Mouse (Mus musculus) kidney, postnatal 4 days (tissue): ENCODE data around the gene Naip2.

Experiments
- DNase-seq, 2 experiments: peaks; one replicate each; pipeline ENCODE4 v3.0.0; 2021; ENCODE audit warnings: mixed read lengths in 2 of 2

The Naip2 gene

GRCm38 (mm10) chr13:100107652-100108472 lies 94.0 kb downstream of the Naip2 start, which contains the start of gene Serf1:
Serf1 (plus strand) TSS chr13:100108012.
- DNase-seq, result peak; percentile 90 to 94

- peak; percentile 97 for DNase-seq
These were observed 98.1 kb downstream of the Naip2 start, which contains the start of gene Bdp1 for GRCm38 (mm10) chr13:100103748-100104254. Bdp1 (minus strand) TSS chr13:100104070.

GRCm38 (mm10) chr13:100103052-100103658 lies 98.7 kb downstream of the Naip2 start:
- no peak for DNase-seq

- no peak for DNase-seq
These were observed 103.1 kb downstream of the Naip2 start for GRCm38 (mm10) chr13:100098808-100099207.
